Mouse (Mus musculus): Measurements from ENCODE around the gene Stk33. TPM values are rescaled to one million over a fixed set of nuclear protein-coding genes. Genes with fewer than 3 reads are reported as not detected.

Gene Stk33
- polyA plus RNA-seq, 1 experiment from 2014 or later = 5.4 TPM

GRCm38 (mm10) chr7:109231881-109232321 lies 207.0 kb downstream of the Stk33 start:
- H3K4me3 ChIP-seq (ENCODE audit: low read depth, low read length) = no peak overlapping the region
- H3K27ac ChIP-seq (ENCODE audit: low read length) = no peak overlapping the region
- no peaks in the 10 kb centered on the region for H3K9me3 ChIP-seq (ENCODE audit: low read length)
- WGBS = 61% methylated on average over 11 of the region's 11 CpGs
- no peaks in the 10 kb centered on the region for H3K36me3 ChIP-seq (ENCODE audit: insufficient read depth, low read length)
- no peak for DNase-seq (ENCODE audit: low spot score)
- H3K4me1 ChIP-seq (ENCODE audit: insufficient read depth, low read depth, low read length) = no peaks in the 10 kb centered on the region
- H3K27me3 ChIP-seq (replicated peaks; ENCODE audit: insufficient read depth, low read length) = no peaks in the 10 kb centered on the region
- ATAC-seq = no peak
- TF ChIP-seq CTCF (IDR thresholded peaks at IDR 0.05) (no peak), EP300 (IDR thresholded peaks at IDR 0.05) (no peak)
- H3K9ac ChIP-seq (replicated peaks; ENCODE audit: low read depth) = no peak overlapping the region
- no peak overlapping the region for H3K4me2 ChIP-seq (replicated peaks; ENCODE audit: low read depth, low read length)

- no peaks in the 10 kb centered on the region for H3K27me3 ChIP-seq (replicated peaks; ENCODE audit: insufficient read depth, low read length)
- no peak overlapping the region for H3K4me2 ChIP-seq (replicated peaks; ENCODE audit: low read depth, low read length)
- ATAC-seq (no peak), DNase-seq (ENCODE audit: low spot score) (no peak)
- no peaks in the 10 kb centered on the region for H3K36me3 ChIP-seq (ENCODE audit: insufficient read depth, low read length)
- WGBS = 89% methylated on average over 5 of the region's 5 CpGs
- no peak overlapping the region for H3K9ac ChIP-seq (replicated peaks; ENCODE audit: low read depth)
- no peaks in the 10 kb centered on the region for H3K4me1 ChIP-seq (ENCODE audit: insufficient read depth, low read depth, low read length)
- H3K4me3 ChIP-seq (ENCODE audit: low read depth, low read length) = no peak overlapping the region
- no peak overlapping the region for H3K27ac ChIP-seq (ENCODE audit: low read length)
- H3K9me3 ChIP-seq (ENCODE audit: low read length) = no peaks in the 10 kb centered on the region
- TF ChIP-seq CTCF (IDR thresholded peaks at IDR 0.05) (no peak), EP300 (IDR thresholded peaks at IDR 0.05) (no peak)
These were observed 207.6 kb downstream of the Stk33 start for GRCm38 (mm10) chr7:109231307-109231706.

GRCm38 (mm10) chr7:109230806-109231205 lies 208.1 kb downstream of the Stk33 start:
- ATAC-seq (no peak), DNase-seq (ENCODE audit: low spot score) (peak; percentile 45)
- H3K27me3 ChIP-seq (replicated peaks; ENCODE audit: insufficient read depth, low read length) = no peaks in the 10 kb centered on the region
- no peaks in the 10 kb centered on the region for H3K36me3 ChIP-seq (ENCODE audit: insufficient read depth, low read length)
- no peak overlapping the region for H3K9ac ChIP-seq (replicated peaks; ENCODE audit: low read depth)
- 6% methylated on average over 2 of the region's 2 CpGs for WGBS
- no peak for TF ChIP-seq EP300 (IDR thresholded peaks at IDR 0.05)
- TF ChIP-seq CTCF (IDR thresholded peaks at IDR 0.05) = peak; percentile 85
- H3K27ac ChIP-seq (ENCODE audit: low read length) = no peak overlapping the region
- no peak overlapping the region for H3K4me2 ChIP-seq (replicated peaks; ENCODE audit: low read depth, low read length)
- no peaks in the 10 kb centered on the region for H3K4me1 ChIP-seq (ENCODE audit: insufficient read depth, low read depth, low read length)
- H3K4me3 ChIP-seq (ENCODE audit: low read depth, low read length) = no peak overlapping the region
- H3K9me3 ChIP-seq (ENCODE audit: low read length) = no peaks in the 10 kb centered on the region

Other genes with a start within 250 kb of the Stk33 start
- 0.04 TPM in 2 replicates for gene Trim66, start 69.1 kb upstream of the Stk33 start, polyA plus RNA-seq (2015; fragmentation: Nextera tagmentation; extraction: Ambion mirVana)
- 108 and 110 TPM in 2 replicates for gene Rpl27a, start 80.1 kb upstream of the Stk33 start, polyA plus RNA-seq (2015; fragmentation: Nextera tagmentation; extraction: Ambion mirVana)

All from lung, postnatal 0 days (tissue).